Mouse (Mus musculus): ENCODE data around the gene Cdk1. TPM values are rescaled to one million over a fixed set of nuclear protein-coding genes. Genes with fewer than 3 reads are reported as not detected.

Cdk1 gene
- polyA plus RNA-seq, 1 experiment from 2014 or later = 133 TPM

GRCm38 (mm10) chr10:69290736-69291135 lies 62.0 kb downstream of the Cdk1 start:
- Histone ChIP-seq H3K27ac (ENCODE audit: low read depth, low read length) (no peak overlapping the region), H3K36me3 (ENCODE audit: control insufficient read depth, insufficient read depth) (0 out of 2 replicates have a peak, but pooled peaks cover 16% of the 10 kb centered on the region), H3K9ac (ENCODE audit: low read depth, low read length) (no peak overlapping the region), H3K4me3 (ENCODE audit: low read depth, low read length) (no peak overlapping the region), H3K9me3 (ENCODE audit: control insufficient read depth) (no peaks in the 10 kb centered on the region), H3K4me2 (replicated peaks; ENCODE audit: low read depth) (no peak overlapping the region), H3K27me3 (replicated peaks; ENCODE audit: control insufficient read depth, insufficient read depth, low read length) (no peaks in the 10 kb centered on the region), H3K4me1 (replicated peaks; ENCODE audit: control insufficient read depth, insufficient read depth, low read length) (no peaks in the 10 kb centered on the region)
- no peak for TF ChIP-seq CTCF (IDR thresholded peaks at IDR 0.05; ENCODE audit: low read depth)
- 94% methylated on average over 8 of the region's 8 CpGs for WGBS
- ATAC-seq = no peak

DNA sequence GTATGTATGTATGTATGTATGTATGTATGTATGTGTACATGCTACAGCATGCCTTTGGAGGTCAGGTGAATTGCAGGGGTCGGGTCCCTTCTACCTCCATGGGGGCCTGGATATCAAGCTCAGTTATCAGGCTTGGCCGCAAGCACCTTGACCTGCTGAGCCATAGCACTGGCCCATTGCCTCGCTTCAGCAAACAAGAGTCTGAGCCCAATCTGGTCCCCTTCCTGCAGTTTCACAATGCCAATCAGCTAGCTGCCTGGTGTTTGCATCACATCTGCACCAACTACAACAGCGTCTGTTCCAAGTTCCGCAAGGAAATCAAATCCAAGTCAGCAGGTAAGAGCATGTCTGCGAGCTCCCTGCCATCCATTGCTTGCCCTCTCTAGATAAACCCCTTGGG lies 64.0 kb downstream of the Cdk1 start:
- Histone ChIP-seq H3K9ac (ENCODE audit: low read depth, low read length) (no peak overlapping the region), H3K27me3 (replicated peaks; ENCODE audit: control insufficient read depth, insufficient read depth, low read length) (no peaks in the 10 kb centered on the region), H3K4me1 (replicated peaks; ENCODE audit: control insufficient read depth, insufficient read depth, low read length) (no peaks in the 10 kb centered on the region), H3K27ac (ENCODE audit: low read depth, low read length) (no peak overlapping the region), H3K4me3 (ENCODE audit: low read depth, low read length) (no peak overlapping the region), H3K36me3 (ENCODE audit: control insufficient read depth, insufficient read depth) (peaks cover 23% of the 10 kb centered on the region; the same call in 1 of the 2 replicates), H3K9me3 (ENCODE audit: control insufficient read depth) (no peaks in the 10 kb centered on the region), H3K4me2 (replicated peaks; ENCODE audit: low read depth) (no peak overlapping the region)
- no peak for TF ChIP-seq CTCF (IDR thresholded peaks at IDR 0.05; ENCODE audit: low read depth)
- WGBS = 86% methylated on average over 6 of the region's 6 CpGs
- no peak for ATAC-seq

DNA sequence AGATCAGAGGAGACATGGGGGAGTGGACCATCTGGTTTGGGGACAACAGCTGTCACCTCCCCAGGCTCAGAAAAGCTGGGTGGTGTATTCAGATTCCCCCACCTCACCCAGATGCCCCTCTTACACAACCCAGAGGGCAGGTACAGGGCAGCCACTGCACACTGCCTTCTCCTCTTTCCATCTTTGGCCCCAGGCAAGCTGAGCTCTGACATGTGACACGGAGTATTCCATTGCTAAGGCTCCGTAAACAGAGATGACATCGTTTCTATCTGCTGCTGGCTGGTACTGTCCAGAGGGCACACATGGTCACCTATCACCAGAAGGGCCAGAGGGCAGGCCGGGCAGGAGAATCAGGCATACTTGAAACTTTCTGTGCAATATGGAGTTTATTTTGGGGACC lies 64.7 kb downstream of the Cdk1 start:
- Histone ChIP-seq H3K4me2 (replicated peaks; ENCODE audit: low read depth) (no peak overlapping the region), H3K4me1 (replicated peaks; ENCODE audit: control insufficient read depth, insufficient read depth, low read length) (no peaks in the 10 kb centered on the region), H3K4me3 (ENCODE audit: low read depth, low read length) (no peak overlapping the region), H3K36me3 (ENCODE audit: control insufficient read depth, insufficient read depth) (peaks cover 26% of the 10 kb centered on the region; the same call in 1 of the 2 replicates), H3K27me3 (replicated peaks; ENCODE audit: control insufficient read depth, insufficient read depth, low read length) (no peaks in the 10 kb centered on the region), H3K9me3 (ENCODE audit: control insufficient read depth) (no peaks in the 10 kb centered on the region), H3K27ac (ENCODE audit: low read depth, low read length) (no peak overlapping the region), H3K9ac (ENCODE audit: low read depth, low read length) (0 out of 2 replicates have a peak overlapping the region, but pooled peaks have one; percentile 1)
- 76% methylated on average over 4 of the region's 4 CpGs for WGBS
- no peak for ATAC-seq
- no peak for TF ChIP-seq CTCF (IDR thresholded peaks at IDR 0.05; ENCODE audit: low read depth)

DNA sequence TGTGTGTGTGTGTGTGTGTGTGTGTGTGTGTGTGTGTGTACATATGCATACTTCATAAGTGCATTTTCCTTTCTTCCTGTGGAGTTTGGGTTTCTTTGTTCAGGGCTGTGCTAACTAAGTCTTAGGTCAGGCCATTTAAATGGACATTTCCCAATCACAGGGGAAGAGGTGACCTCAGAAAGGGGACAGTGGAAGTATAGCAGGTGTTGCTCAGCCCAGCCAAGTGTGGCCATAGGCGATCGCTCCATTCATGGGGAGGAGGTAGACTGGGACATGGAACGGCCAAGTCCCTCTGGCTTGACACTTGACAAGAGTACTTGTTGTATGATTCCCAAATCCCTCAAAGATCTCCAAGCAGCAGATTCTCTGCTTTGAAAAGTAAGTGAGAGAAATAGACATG lies 65.8 kb downstream of the Cdk1 start:
- no peaks in the 10 kb centered on the region for H3K27me3 ChIP-seq (replicated peaks; ENCODE audit: control insufficient read depth, insufficient read depth, low read length)
- no peak overlapping the region for H3K4me2 ChIP-seq (replicated peaks; ENCODE audit: low read depth)
- no peak for TF ChIP-seq CTCF (IDR thresholded peaks at IDR 0.05; ENCODE audit: low read depth)
- no peak overlapping the region for H3K27ac ChIP-seq (ENCODE audit: low read depth, low read length)
- H3K36me3 ChIP-seq (ENCODE audit: control insufficient read depth, insufficient read depth) = peaks cover 28% of the 10 kb centered on the region; the same call in 1 of the 2 replicates
- no peak for ATAC-seq
- no peak overlapping the region for H3K9ac ChIP-seq (ENCODE audit: low read depth, low read length)
- no peaks in the 10 kb centered on the region for H3K4me1 ChIP-seq (replicated peaks; ENCODE audit: control insufficient read depth, insufficient read depth, low read length)
- no peaks in the 10 kb centered on the region for H3K9me3 ChIP-seq (ENCODE audit: control insufficient read depth)
- WGBS = 92% methylated on average over 3 of the region's 3 CpGs
- no peak overlapping the region for H3K4me3 ChIP-seq (ENCODE audit: low read depth, low read length)

Other genes with a start within 250 kb of the Cdk1 start
- 11.3 and 13.2 TPM in 2 replicates for gene Rhobtb1, start 201.5 kb downstream of the Cdk1 start, polyA plus RNA-seq (2015; fragmentation: Nextera tagmentation; extraction: Ambion mirVana)
- 1.0 and 1.4 TPM in 2 replicates for gene A930033H14Rik, start 139.8 kb downstream of the Cdk1 start, polyA plus RNA-seq (2015; fragmentation: Nextera tagmentation; extraction: Ambion mirVana)
- gene Ank3, start 45.8 kb upstream of the Cdk1 start, polyA plus RNA-seq (2015; fragmentation: Nextera tagmentation; extraction: Ambion mirVana) = 21.6 and 30.6 TPM in 2 replicates

Measured in intestine, postnatal 0 days (tissue).